Mouse (Mus musculus) ES-E14 (cell line): ENCODE data around the gene H2al2c. TPM values are rescaled to one million over a fixed set of nuclear protein-coding genes. Genes with fewer than 3 reads are reported as not detected.
"Not testable (repeated sequence)": the region's sequence is repeated elsewhere in the genome, so short reads cannot be mapped to it uniquely, and the experiment has no call there.

ENCODE experiments used
- DNase-seq: peaks from one replicate; pipeline ENCODE4 v3.0.0-alpha.2; 2013; ENCODE audit warnings: low read depth, low spot score
- H3K27ac ChIP-seq: 2 replicates; pipeline ENCODE4 v1.5.1; 2012; ENCODE audit warnings: low read depth, mild to moderate bottlenecking, low read length, moderate library complexity, mixed read lengths; ENCODE audit not compliant: poor library complexity, insufficient read depth, severe bottlenecking
- H3K36me3 ChIP-seq: 2 replicates; pipeline ENCODE4 v1.6.1; 2012; ENCODE audit warnings: mild to moderate bottlenecking, low read length, moderate library complexity, mixed read lengths; ENCODE audit not compliant: control insufficient read depth, poor library complexity, insufficient read depth, severe bottlenecking
- H3K4me1 ChIP-seq, 2 experiments: fragments of 150-350 bp in 1 of 2; sonication (generic) in 1 of 2; 2 replicates each; pipeline ENCODE4 v1.6.1; 2012; ENCODE audit warnings: low read length in 2 of 2, mild to moderate bottlenecking in 1 of 2, mixed read lengths in 1 of 2; ENCODE audit not compliant: control insufficient read depth in 2 of 2, insufficient read depth in 2 of 2, poor library complexity in 1 of 2
- H3K4me3 ChIP-seq, 2 experiments: fragments of 150-350 bp in 1 of 2; sonication (generic) in 1 of 2; 2 replicates each; pipeline ENCODE4 v1.5.1; 2012; ENCODE audit warnings: low read length in 2 of 2, low read depth in 1 of 2, mild to moderate bottlenecking in 1 of 2, mixed read lengths in 1 of 2; ENCODE audit not compliant: insufficient read depth in 1 of 2, poor library complexity in 1 of 2, severe bottlenecking in 1 of 2
- H3K9ac ChIP-seq: 2 replicates; pipeline ENCODE4 v1.6.1; 2012; ENCODE audit warnings: low read depth, mild to moderate bottlenecking, low read length, mixed read lengths; ENCODE audit not compliant: poor library complexity, insufficient read depth, severe bottlenecking
- H3K9me3 ChIP-seq: fragments of 150-350 bp; sonication (generic); 2 replicates; pipeline ENCODE4 v1.6.1; 2012; ENCODE audit warnings: low read depth, mild to moderate bottlenecking, low read length; ENCODE audit not compliant: control insufficient read depth, insufficient read depth
- in situ Hi-C, 2 experiments: fragments of 600-800 bp; cut with MboI; formaldehyde crosslinking; loops; one replicate each; pipeline ENCODE4 v1.15.1; 2025; ENCODE audit warnings: low sequenced_read_pairs in 2 of 2, inconsistent platforms in 1 of 2; ENCODE audit not compliant: unreplicated experiment in 2 of 2
- total RNA-seq: library from RNA; depleted of rRNA; stranded (reverse); fragments of 300-350 nt; gene quantifications from 2 replicates; pipeline ENCODE4 v1.2.3, GENCODE M21; 2012; rRNA removed

Gene H2al2c
- total RNA-seq, result not detected in 2 replicates

GRCm38 (mm10) chrY:2598799-2599198 is at the start of gene H2al2c:
TSS of gene H2al2c (plus strand) at chrY:2599099.
- H3K9me3 ChIP-seq, in situ Hi-C loops, H3K9ac ChIP-seq, H3K4me1 ChIP-seq, DNase-seq, H3K27ac ChIP-seq, H3K36me3 ChIP-seq, H3K4me3 ChIP-seq: not testable (repeated sequence)

Other genes with a start within 250 kb of the H2al2c start
- not detected in 2 replicates for gene Sry, start 64.6 kb downstream of the H2al2c start, total RNA-seq
- not detected in 2 replicates for gene H2al2b, start 121.6 kb downstream of the H2al2c start, total RNA-seq
- gene Gm4064, start 197.1 kb downstream of the H2al2c start, total RNA-seq, result not detected in 2 replicates
- gene Rbmy, start 231.6 kb downstream of the H2al2c start, total RNA-seq, result 0.18 TPM in 1 of 2 replicates, not detected in the other
- not detected in 2 replicates for gene Gm10256, start 231.6 kb downstream of the H2al2c start, total RNA-seq